Mouse (Mus musculus): ENCODE data around the gene Qprt.
"Not testable (repeated sequence)": the region's sequence is repeated elsewhere in the genome, so short reads cannot be mapped to it uniquely, and the experiment has no call there.

Qprt gene

DNA sequence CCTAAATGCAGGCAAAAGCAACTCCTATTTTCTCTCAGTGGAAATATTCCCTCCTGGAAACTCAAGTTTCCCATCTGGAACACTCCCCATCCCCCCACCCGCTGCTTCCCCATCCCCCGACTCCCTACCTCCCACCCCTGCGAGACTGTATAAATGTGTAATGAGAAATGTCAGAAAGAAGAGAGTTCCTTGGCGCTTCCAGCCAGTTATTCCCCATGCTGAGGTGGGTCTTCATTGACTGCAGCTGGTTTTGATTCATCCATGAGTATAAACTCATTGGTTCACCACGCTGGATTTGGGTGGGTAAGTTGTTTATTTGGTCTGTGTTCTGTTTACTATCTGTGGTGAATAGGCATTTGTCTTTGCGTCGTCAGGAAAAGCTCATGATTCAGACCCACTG is 25.6 kb downstream of the Qprt start:
- DNase-seq (ENCODE audit: low read depth), result no peak

DNA sequence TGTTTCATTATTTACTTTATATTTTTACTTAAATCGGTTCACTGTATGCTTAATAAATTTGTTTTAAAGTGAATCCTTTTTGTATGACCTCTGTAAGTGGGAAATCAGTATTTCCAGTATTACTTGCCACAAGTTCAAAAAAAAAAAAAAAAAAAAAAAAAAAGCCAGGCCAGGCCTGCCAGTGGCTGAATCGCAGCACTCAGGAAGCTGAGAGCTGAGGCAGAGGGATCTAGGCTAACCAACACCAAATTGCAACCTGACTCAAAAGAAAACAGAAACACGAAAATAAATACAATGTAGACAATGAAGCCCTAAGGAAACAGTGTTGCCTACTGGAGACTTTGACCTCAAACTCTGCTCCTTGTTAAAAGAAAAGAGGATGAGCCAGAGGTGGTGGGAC is 28.1 kb downstream of the Qprt start:
- peak; percentile 60 for DNase-seq (ENCODE audit: low read depth)

DNA sequence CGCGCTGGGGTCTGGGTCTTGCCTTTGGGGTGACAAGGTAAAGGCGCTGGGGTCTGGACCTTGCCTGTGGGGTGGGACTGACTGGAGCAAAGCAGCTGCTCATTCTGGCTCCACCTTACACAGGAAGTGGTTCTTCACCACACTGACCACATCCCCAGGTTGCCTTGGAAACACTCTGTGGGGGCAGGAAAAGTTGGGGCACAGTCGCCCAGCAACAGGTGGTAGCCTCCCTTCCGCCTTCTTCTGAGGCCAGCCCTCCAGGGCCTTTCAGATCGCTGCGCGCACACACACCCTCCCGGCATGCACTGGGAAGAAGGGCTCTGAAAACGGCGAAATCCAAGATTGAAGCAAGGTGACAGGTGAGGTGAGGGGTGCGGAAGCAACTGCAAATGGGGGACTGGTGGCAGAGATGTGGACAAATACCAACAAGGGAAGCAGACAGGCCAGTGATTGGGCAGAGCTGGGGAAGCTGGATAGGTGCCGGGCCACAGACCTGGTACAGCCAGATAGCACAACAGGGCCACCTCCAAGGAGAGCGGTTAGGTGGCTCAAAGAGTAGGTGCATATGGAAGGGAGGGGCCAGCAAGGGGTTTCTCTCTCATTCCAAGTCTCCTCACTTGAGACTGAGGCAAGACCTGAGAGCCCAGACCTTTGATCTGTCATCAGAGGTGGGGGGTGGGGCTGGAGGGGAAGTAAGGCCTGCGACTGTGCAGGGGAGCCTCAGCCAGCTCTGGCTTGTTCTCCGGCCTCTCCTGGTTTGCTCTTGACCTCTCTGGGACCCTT is 30.7 kb downstream of the Qprt start, which contains the start of gene AI467606:
Gene AI467606 (plus strand): TSS at position 246 of the 783 bp plus-strand sequence.
- peak; percentile 99 for DNase-seq (ENCODE audit: low read depth)

DNA sequence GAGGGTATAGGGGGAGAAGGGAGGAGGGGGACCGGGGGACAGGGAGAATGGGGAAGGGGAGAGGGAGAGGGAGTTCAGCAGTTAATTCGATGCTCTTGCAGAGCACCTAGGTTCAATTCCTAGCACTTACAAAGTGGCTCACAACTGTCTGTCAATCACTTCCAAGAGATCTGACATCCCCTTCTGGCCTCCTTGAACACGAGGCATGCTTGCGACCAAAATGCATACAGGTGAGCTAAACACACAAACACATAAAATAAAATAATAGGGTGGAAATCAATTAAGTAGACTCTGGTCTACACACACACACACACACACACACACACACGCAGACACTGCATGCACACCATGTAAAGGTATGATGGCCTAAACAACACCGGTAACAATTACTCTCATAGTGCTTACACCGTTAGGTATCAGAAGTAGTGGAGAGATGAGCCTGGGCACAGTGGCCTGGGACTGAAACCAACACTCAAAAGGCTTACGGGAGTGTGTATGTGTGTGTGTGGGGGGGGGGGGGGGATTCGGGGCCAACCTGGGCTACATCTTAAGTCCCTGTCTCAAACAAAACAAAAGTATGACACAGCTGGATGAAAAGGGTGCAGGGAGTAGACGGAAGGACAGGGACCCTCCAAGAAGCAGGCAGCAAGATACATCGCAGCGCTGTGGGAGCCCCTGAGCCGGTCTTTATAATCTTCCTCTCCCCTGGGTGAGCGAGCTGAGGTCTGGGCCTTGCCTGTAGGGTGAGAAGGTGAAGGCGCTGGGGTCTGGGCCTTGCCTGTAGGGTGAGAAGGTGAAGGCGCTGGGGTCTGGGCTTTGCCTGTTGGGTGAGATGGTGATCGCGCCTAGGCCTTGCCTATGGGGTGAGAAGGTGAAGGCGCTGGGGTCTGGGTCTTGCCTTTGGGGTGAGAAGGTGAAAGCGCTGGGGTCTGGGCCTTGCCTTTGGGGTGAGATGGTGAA is 31.6 kb downstream of the Qprt start:
- peak; percentile 78 for DNase-seq (ENCODE audit: low read depth)

DNA sequence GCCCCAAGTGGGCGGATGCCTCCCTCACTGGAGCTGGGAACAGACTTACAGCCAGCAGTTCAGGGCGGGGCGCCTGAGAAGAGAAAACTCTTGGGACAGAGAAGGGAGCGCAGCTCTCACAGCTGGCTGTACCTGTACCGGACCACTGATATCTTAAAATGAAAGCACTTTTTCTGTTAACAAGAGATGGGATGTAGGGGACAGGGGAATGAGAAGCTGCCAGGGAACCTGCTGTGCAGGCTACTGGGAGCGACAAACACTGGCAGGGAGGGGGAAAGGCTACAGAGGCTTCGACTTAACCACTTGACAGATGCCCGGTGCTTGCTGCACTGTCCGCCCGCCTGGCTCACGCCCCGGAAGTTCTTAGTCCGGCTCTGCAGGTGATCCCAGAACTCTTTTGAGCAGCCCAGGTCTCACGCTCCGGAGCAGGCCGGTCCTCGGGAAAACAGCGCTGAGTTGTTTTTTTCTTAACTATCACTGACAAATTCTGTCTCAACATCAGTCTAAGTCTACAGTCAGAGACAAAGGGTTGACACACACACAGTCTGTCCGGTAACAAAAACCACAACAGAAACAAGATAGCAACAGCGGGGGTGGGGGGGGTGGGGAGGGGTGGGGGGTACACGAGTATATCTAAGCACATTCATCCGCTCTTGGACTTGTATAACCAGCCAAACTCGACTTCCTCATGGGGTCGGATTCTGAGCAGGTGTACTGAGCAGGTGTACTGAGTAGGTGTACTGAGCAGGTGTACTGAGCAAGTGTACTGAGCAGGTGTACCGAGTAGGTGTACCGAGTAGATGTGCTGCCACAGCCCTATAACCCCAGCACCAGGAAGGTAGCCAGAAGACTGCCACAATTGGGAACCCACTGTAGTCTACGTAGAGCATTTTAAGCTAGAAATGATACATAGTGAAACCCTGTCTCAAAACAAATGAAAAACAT is 32.9 kb downstream of the Qprt start:
- DNase-seq (ENCODE audit: low read depth), result peak; percentile 86

DNA sequence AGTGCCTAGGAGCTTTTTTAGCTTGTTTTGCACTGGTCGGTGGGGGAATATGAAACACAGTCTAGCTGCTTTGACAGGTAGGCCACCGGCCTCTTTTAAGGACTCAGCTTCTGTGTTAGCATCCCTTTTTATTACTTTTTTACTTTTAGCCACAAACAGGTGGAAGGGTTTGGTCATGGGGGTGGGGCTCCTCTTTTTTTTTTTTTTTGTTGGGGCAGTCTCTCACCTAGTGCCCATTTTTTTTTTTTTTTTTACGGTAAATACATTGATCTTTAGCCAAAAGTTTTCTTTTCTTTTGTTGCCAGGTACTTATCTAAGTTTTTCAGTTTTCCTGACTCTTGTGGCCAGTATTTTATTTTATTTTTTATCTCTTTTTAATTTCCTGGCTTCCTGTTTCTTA is 33.9 kb downstream of the Qprt start:
- DNase-seq (ENCODE audit: low read depth), result peak; percentile 45

DNA sequence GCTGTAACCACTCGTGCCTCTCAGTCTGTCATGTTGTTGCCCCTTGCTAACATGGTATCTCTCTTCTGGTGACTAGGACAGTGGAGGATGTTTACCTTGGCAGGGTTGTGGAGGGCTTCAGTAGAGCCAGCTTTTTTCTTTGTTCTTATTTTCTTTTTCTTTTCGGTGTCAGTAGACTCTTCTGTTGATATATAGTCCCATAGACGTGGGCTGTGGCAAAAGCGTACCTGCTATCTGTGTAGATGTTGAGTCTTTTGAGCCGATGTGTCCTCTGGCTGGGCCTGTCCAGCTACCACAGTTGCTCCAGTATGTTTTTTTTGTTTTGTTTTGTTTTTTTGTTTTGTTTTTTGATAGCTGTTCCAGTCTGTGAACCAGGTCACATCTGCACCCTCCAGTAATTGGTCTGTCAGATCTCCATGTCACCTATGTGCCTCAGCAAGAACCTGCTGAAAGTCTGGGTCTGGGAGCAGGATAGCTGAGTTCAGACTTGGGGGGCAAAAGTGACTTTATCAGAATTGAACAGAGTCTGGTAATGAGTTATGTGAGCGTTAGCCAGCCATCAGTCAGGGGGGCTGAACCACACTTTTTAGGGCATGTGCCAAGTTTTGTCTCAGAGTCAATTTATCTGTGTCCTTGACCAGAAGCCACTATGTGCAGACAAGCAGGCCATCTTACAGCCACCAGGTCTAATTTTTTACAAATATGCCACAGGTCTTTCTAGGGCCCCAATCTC is 34.6 kb downstream of the Qprt start, which contains the start of gene Zg16:
Gene Zg16 (minus strand): TSS at position 51 of the 733 bp plus-strand sequence.
- DNase-seq (ENCODE audit: low read depth), result not testable (repeated sequence)

DNA sequence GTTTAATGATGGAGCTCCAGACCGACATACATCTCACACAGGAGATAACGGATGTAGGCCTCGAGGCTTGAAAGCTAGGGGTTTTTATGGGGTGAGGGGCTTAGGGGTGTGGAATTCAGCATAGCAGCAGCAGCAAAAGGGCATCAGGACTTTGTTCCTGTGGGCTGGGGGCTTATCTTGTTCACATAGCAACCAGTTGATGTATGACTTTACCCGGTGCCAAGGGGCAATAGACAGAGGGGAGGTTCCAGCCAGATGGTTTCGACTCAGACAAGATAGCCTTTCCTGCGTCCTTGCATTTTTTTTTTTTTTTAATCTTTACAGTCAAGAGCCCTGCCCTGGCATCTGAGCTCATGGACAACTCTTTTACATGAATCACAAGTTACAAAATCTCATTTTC is 36.3 kb downstream of the Qprt start:
- DNase-seq (ENCODE audit: low read depth), result not testable (repeated sequence)

DNA sequence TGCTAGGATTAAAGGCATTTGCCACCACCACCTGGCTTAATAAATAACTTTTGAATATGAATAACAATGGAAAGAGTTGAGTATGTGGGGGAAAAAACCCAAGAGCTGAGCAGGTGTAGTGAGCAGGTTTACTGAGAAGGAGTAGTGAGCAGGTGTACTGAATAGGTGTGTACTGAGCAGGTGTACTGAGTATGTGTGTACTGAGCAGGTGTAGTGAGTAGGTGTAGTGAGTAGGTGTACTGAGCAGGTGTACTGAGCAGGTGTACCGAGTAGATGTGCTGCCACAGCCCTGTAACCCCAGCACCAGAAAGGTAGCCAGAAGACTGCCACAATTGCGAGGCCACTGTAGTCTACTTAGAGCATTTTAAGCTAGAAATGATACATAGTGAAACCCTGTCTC is 37.2 kb downstream of the Qprt start:
- peak; percentile 61 for DNase-seq (ENCODE audit: low read depth)

DNA sequence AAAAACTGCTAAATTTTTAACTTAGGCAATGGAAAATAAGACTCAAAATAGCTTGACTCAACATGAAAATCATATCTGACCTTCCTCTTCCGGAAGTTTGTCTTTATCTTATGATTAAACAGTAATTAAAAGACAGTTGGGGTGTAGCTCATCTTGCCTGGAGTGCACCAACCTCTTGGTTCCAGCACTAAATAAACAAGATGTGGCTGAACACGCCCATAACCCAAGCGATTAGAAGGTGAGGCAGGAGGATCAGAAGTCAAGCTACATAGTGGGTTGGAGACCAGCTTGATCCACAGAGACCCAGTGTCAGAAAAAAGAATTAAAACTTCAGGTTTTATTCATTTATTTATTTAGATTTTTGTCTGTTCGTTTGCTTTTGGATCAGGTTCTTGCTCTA is 38.3 kb downstream of the Qprt start:
- peak; percentile 85 for DNase-seq (ENCODE audit: low read depth)

DNA sequence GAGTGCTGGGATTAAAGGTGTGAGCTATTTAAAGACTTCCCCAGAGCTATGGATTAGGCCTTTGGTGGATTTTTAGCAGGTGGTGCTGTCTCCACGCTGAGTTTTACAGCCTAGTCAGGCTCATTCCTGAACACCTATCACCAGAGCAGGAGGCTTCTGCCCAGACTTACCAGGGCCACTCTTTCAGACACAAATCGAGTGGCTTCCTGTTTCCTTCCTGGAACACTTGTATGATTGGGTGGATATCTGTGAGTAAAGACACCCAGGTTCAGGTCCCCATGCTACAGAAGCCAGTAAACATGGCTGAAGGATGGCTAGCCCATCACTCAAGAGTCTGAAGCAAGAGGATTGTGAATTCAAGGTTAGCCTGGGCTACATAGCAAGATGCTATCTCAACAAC is 39.0 kb downstream of the Qprt start:
- DNase-seq (ENCODE audit: low read depth), result peak; percentile 70

DNA sequence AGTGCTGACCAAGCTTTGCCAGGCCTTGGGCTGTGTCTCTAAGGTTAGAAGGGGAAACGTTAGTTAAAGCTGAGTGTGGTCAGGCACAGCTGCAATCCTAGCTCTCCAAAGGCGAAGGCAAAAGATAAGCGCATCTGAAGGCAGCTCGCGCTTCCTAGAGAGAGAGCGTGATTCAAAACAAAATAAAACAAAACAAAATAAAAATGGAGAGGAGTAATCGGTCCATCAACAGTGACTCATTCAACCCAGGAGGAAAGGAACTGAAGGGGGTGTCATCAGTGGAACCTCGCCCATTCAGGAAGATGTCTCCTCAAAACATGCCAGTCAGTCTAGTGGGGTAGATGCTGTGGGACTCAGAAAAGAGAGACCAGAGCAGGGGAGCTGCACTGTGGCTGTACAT is 39.8 kb downstream of the Qprt start:
- DNase-seq (ENCODE audit: low read depth), result no peak

DNA sequence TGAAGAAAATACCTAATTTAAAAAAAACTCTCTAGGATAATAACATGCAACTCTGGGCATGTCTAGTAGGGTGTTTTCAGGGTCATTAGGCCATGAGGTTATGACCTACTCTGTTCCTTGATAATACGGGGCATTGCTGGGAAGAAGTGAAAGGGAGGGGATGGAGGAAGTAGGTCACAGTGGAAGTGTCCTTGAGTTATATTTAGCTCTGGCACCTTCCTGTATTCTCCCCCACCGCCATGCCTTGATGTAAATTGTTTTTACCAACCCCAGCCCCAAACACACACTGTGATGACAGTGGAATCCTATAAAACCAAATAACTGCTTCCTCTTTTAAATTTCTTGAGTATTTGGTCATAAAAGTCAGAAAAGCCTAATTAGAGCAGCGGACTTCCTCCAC is 42.0 kb downstream of the Qprt start:
- peak; percentile 29 for DNase-seq (ENCODE audit: low read depth)

DNA sequence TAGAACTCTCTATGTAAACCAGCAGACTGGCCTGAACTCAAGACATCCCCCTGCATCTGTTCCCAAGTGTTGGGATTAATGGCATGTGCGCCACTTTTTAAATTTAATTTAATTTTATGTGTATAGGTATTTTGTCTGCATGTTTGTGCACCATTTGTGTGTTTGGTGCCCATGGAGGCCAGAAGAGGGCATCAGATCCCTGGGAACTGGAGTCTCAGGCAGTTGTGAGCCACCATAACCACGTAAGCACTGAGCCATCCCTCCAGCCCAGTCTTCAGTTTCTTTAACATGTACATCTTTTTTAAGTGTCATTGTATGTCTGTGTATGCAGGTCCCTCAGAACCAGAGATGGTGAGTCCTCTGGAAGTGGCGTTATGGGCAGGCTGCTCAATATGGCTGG is 44.3 kb downstream of the Qprt start:
- peak; percentile 75 for DNase-seq (ENCODE audit: low read depth)

DNA sequence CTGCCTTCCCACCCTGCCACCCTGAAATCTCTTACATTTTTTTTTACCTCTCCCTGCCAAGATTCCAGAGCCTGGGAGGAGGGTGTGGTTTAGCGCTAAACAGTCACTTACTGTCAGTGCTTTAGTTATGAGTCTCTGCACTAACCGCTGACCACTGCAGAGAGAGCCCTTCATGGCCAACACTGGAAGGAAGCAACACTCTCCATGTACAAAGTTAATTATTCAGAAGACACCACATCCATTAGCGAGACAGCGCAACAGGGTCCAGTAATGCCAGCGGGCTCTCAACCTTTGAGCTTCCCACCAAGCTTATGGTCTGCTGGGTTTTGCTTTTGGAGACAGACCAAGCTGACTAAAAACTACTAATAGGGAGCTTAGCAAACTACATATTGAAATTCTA is 45.8 kb downstream of the Qprt start:
- no peak for DNase-seq (ENCODE audit: low read depth)

DNA sequence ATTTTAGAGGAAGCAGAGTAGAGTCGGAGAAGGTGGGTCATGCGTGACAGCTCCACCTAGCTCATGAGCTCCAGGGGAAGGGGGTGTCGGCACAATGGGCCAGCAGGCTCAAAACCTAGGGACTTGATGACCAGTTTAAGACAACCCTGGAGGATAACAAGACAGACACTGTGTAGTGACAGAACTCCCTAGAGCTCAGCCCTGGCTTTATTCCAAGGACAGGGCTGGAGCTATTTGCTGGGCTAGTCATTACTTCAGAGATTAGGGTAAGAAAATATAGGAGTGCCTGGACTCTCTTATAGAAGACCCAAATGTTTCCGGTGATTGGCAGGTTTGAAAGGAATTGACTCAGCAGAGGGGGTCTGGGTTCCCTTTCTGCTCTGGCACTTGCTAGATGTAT is 48.8 kb downstream of the Qprt start:
- DNase-seq (ENCODE audit: low read depth), result no peak

DNA sequence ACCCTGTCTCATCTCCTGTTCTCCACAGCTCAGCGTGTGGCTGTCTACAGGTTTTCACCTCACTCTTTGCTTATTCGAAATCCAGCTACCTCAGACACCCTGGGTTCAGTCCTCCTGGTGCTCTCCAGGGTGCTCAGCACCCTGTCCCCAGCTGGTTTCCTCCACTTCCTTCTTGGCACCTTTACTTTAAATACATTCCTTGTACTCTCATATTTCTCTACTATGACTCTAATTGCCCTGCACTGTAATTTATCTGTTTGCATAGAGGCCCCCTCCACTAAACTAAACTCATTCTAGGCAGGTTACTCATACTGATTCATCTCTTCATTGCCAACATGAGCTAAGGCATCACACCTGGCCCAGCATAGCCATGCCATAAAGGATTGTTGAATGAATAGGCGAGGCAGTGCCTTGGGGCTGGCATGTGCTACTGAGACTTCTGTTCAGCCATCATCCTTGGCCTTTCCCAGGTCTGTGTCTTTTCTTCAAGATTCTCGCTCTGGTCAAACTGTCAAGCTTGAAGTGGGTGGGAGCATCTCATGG is 51.1 kb downstream of the Qprt start:
- no peak for DNase-seq (ENCODE audit: low read depth)

DNA sequence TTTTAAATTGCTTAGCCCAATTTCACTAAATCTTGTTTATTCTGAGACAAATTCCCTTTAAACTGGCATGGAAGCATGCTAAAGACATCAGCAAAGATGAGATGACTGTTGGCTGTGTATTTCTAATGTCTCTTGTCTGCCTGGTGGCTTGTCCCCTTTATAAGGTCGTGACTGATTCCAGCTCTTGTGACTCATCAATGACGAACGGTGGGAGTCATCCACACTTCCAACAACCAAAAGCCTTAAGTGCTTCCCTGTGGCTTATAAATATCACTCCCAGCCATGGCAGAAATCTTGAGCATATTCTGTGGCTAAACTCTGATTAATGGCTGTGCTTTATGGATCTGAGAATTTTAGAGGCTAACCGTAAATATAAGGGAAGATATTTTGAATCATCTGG is 55.7 kb downstream of the Qprt start:
- no peak for DNase-seq (ENCODE audit: low read depth)

DNA sequence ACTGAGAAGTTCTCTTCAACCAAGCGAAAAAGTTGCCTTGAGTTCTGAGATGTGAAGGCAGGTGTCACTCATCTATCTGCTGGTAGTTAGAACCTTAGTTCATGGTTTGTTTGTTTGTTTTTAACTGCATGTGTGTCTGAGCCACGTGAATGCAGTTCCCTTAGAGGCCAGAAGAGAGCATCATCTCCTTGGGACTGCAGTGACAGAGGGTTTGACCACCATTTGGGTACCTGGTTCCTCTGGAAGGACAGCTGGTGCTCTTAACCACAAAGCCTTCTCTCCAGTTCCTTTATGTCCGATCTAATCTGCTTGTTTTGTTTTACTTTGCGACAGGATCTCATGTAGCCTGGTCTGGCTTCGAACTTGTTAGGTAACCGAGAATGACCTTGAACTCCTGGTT is 56.5 kb downstream of the Qprt start:
- no peak for DNase-seq (ENCODE audit: low read depth)
